Mouse (Mus musculus) heart, embryonic 10.5 days (tissue): ENCODE measurements around the gene Camk2n2. TPM values are rescaled to one million over a fixed set of nuclear protein-coding genes. Genes with fewer than 3 reads are reported as not detected.

Source experiments
- DNase-seq: peaks from one replicate; pipeline ENCODE4 v3.0.0-alpha.2; 2017; ENCODE audit warnings: low spot score
- H3K27ac ChIP-seq: fragments of 300-500 bp; sonication (generic); 2 replicates; pipeline ENCODE4 v1.5.1; 2016; ENCODE audit warnings: mild to moderate bottlenecking
- H3K27me3 ChIP-seq: fragments of 300-500 bp; sonication (generic); 2 replicates; pipeline ENCODE4 v1.6.1; 2016; ENCODE audit warnings: mild to moderate bottlenecking; ENCODE audit not compliant: poor library complexity, insufficient read depth, severe bottlenecking
- H3K36me3 ChIP-seq: fragments of 300-500 bp; sonication (generic); 2 replicates; pipeline ENCODE4 v1.6.1; 2016; ENCODE audit warnings: mild to moderate bottlenecking, moderate library complexity
- H3K4me1 ChIP-seq: fragments of 300-500 bp; sonication (generic); 2 replicates; pipeline ENCODE4 v1.6.1; 2016; ENCODE audit warnings: mild to moderate bottlenecking
- H3K4me3 ChIP-seq: fragments of 300-500 bp; sonication (generic); 2 replicates; pipeline ENCODE4 v1.5.1; 2016; ENCODE audit warnings: mild to moderate bottlenecking, moderate library complexity
- H3K9me3 ChIP-seq: fragments of 300-500 bp; sonication (generic); 2 replicates; pipeline ENCODE4 v1.6.1; 2016; ENCODE audit warnings: mild to moderate bottlenecking, moderate library complexity
- WGBS: fragments of 180-500 bp; shearing (Covaris S2); methylation state at CpG from one replicate; pipeline ENCODE4 v1.1.7; 2016; 5-methylcytosine and 5-hydroxymethylcytosine counted together
- microRNA counts: library from miRNA; unstranded; fragments of <30 nt; microRNA quantifications from one replicate; lab custom pipeline; 2017
- microRNA-seq: library from miRNA; unstranded; fragments of <30 nt; microRNA quantifications from one replicate; pipeline ENCODE4, GENCODE M21; 2017
- polyA plus RNA-seq: library from polyadenylated mRNA; unstranded; fragments of >200 nt; fragmentation: Nextera tagmentation; extraction: Ambion mirVana; gene quantifications from 2 replicates; pipeline ENCODE4 v1.2.1, GENCODE M21; 2016

Camk2n2 gene
- polyA plus RNA-seq, 1 experiment from 2014 or later = 0.83 TPM

DNA sequence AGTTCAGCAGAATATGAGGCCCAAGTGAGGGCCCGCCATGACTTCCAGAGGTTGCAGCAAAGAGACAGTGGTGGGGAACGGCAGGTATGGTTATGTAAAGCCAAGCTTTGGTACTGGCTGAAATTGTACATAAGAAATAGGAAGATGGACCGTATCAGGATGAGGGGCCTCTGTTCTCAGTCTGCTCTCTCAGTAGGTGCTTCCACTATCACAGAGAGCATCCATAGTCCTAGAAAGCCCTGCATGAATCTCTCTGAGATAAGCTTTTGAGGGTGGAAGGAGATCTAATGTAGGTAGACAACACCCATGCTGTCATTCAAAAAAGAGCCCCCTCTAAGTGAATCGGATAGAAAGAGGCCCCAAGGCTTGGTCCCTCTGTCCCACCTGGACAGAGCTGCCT is 25.4 kb downstream of the Camk2n2 start:
- no peak overlapping the region for H3K27ac ChIP-seq
- no peak for DNase-seq
- H3K9me3 ChIP-seq = no peaks in the 10 kb centered on the region
- WGBS = 80% methylated on average over 4 of the region's 4 CpGs
- no peaks in the 10 kb centered on the region for H3K36me3 ChIP-seq
- no peak overlapping the region for H3K4me3 ChIP-seq
- H3K27me3 ChIP-seq = peaks cover 47% of the 10 kb centered on the region
- H3K4me1 ChIP-seq = peaks cover 7% of the 10 kb centered on the region

DNA sequence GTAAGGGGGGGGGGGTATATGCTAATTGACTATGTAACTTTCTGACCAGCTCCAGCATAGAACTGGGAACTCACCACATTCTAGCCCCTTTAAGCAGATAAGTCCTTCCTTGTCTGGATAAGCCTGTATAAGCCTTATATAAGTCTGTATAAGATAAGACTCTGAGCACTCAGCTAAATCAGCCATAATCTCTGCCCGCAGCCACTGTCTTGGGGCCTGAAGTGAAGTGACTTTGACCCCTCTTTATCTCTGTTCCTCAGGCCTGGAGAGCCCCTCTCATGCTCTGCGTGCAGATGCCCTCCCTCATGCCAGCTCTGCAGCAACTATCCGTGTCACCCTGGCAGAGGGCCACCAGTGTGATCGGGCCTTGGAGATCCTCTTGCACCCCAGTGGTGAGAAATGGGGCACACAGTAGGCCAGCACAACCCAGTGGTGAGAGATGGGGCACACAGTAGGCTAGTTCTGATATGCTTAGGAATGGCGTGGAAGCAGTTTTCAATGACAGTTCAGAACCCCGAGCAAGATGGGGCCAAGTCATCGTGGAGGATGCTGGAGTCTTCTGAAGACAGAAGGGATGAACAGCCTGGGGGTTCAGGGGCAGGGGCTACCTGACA is 25.9 kb downstream of the Camk2n2 start:
- Histone ChIP-seq H3K27ac (no peak overlapping the region), H3K27me3 (peaks cover 53% of the 10 kb centered on the region), H3K4me1 (peaks cover 13% of the 10 kb centered on the region), H3K4me3 (no peak overlapping the region), H3K9me3 (no peaks in the 10 kb centered on the region), H3K36me3 (no peaks in the 10 kb centered on the region)
- WGBS = 70% methylated on average over 7 of the region's 7 CpGs
- no peak for DNase-seq

- Histone ChIP-seq H3K36me3 (no peaks in the 10 kb centered on the region), H3K27me3 (peaks cover 73% of the 10 kb centered on the region), H3K9me3 (no peaks in the 10 kb centered on the region), H3K4me1 (peaks cover 24% of the 10 kb centered on the region), H3K27ac (no peak overlapping the region), H3K4me3 (peak overlapping the region; percentile 69)
- 5% methylated on average over 48 of the region's 48 CpGs for WGBS
- DNase-seq = no peak
These were observed 29.9 kb downstream of the Camk2n2 start for GRCm38 (mm10) chr16:20591076-20591705.

- no peak for DNase-seq
- WGBS = 2% methylated on average over 17 of the region's 17 CpGs
These were observed 30.4 kb downstream of the Camk2n2 start for GRCm38 (mm10) chr16:20590680-20591038.

DNA sequence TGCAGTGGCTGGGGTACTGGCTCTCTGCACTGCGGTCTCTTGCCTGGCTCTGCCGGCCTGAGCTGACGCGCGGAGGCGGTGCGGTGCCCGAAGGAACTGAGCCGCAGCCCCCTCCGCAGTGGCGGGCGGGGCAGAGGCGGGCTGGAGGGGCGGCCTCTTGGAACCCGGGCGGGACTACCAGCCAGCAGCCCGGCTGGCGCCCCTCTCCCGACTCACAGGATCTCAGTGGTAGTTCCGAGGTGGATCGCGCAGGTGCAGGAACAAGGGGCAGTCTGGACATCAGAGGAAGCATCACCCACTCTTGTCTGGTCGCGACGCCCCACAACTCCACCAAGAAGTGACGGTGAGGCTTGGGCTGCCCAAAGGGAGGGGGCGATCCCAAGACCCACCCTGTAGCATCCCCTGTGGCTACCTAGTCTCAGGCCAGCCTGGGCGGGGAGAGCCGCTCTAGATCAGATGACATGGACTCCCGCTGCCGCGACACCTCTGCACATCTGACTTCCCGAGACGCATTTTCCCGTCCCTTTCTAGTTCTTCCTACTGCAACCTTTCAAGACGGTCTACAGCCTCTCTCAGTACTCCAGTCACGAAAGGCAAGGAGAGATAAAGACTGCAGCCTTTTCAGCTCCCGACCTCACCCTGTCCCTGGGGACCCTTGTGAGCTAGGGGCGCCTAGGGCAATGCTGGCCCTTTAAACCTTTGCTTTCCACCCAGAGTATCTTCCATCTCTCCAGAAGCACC is 31.0 kb downstream of the Camk2n2 start:
- Histone ChIP-seq H3K9me3 (no peaks in the 10 kb centered on the region), H3K27me3 (peaks cover 73% of the 10 kb centered on the region), H3K27ac (no peak overlapping the region; the same call in 1 of the 2 replicates), H3K36me3 (no peaks in the 10 kb centered on the region), H3K4me3 (peak overlapping the region; percentile 69), H3K4me1 (peaks cover 24% of the 10 kb centered on the region)
- WGBS = under 1% methylated on average over 39 of the region's 39 CpGs
- no peak for DNase-seq

More at GRCm38 (mm10) chr16:20590680-20591038, 30.4 kb downstream of the Camk2n2 start:
- no peaks in the 10 kb centered on the region for H3K9me3 ChIP-seq
- H3K27ac ChIP-seq = no peak overlapping the region
- peaks cover 24% of the 10 kb centered on the region for H3K4me1 ChIP-seq
- peaks cover 73% of the 10 kb centered on the region for H3K27me3 ChIP-seq
- no peaks in the 10 kb centered on the region for H3K36me3 ChIP-seq
- peak overlapping the region; percentile 69 for H3K4me3 ChIP-seq

DNA sequence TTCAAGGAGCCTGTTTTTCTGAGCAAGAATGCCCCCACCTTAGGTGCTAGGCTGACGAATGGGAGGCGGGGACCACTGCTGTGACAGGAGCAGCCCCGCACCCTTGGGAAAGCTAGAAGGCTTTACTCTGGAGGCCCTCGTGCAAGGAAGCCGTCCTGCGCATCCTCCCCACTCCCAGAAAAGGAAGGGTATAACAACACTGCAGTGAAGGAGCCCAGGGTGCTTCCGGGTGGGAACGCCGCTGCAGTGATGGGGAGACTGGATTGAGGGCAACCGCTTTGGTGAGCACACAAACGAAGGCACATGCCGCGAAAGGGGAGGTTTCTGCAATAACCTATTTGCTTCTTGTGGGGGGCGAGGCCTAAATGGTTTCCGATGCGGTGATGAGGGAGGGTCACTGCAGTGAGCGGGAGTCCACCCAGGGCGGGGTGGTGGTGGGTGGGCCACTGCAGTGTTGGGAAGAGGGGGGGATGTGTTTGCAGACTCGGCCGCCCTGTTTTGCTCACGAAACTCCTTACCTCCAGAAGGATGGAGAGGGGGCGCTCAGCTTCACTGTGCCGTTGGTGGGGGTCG is 31.6 kb downstream of the Camk2n2 start, which contains the start of gene Vwa5b2:
Gene Vwa5b2, plus strand, starts transcription at position 106 of the 573 bp plus-strand sequence.
- DNase-seq = no peak
- Histone ChIP-seq H3K4me3 (peak within 1 kb of the TSS; percentile 69), H3K9me3 (no peaks in the 10 kb centered on the region), H3K27ac (no peak within 1 kb of the TSS; the same call in 1 of the 2 replicates), H3K36me3 (no peaks in the 10 kb centered on the region), H3K27me3 (peaks cover 69% of the 10 kb centered on the region), H3K4me1 (peaks cover 24% of the 10 kb centered on the region)
- WGBS = under 1% methylated on average over 24 of the region's 24 CpGs

MicroRNAs within 50 kb of the gene (microRNA counts, 519-probe panel; counts per million panel counts)
- 5,705 counts per million, percentile 52 among the panel's probes with 10 or more counts for microRNA mmu-miR-1224 (lab: Ali Mortazavi, UCI)

Small RNAs within 50 kb of the gene (microRNA-seq; reads per million reads assigned to microRNA genes)
- not detected for gene Mir1224

Other genes starting within 250 kb of the Camk2n2 start
- 60.6 and 65.7 TPM in 2 replicates for gene Abcc5, start 194.9 kb downstream of the Camk2n2 start, polyA plus RNA-seq
- 107 and 125 TPM in 2 replicates for gene Eif2b5, start 122.5 kb downstream of the Camk2n2 start, polyA plus RNA-seq
- gene Dvl3, start 104.3 kb downstream of the Camk2n2 start, polyA plus RNA-seq = 24.0 and 28.6 TPM in 2 replicates
- 529 and 565 TPM in 2 replicates for gene Ap2m1, start 85.8 kb downstream of the Camk2n2 start, polyA plus RNA-seq
- gene Abcf3, start 72.7 kb downstream of the Camk2n2 start, polyA plus RNA-seq = 49.9 and 51.7 TPM in 2 replicates
- 0.21 and 0.57 TPM in 2 replicates for gene Vwa5b2, start 31.8 kb downstream of the Camk2n2 start, polyA plus RNA-seq
- gene Eef1akmt4, start 9.7 kb downstream of the Camk2n2 start, polyA plus RNA-seq = 29.9 and 39.5 TPM in 2 replicates
- gene Gm49333, start 9.7 kb downstream of the Camk2n2 start, polyA plus RNA-seq = not detected in 2 replicates
- gene Alg3, start 9.6 kb downstream of the Camk2n2 start, polyA plus RNA-seq = 44.3 and 50.7 TPM in 2 replicates
- 0.95 and 1.4 TPM in 2 replicates for gene Ece2, start 8.5 kb upstream of the Camk2n2 start, polyA plus RNA-seq
- gene Psmd2, start 30.4 kb upstream of the Camk2n2 start, polyA plus RNA-seq = 385 and 393 TPM in 2 replicates
- gene Eif4g1, start 47.0 kb upstream of the Camk2n2 start, polyA plus RNA-seq = 188 and 226 TPM in 2 replicates
- 2.5 TPM in 2 replicates for gene Fam131a, start 72.0 kb upstream of the Camk2n2 start, polyA plus RNA-seq
- 68.8 and 103 TPM in 2 replicates for gene Polr2h, start 96.4 kb upstream of the Camk2n2 start, polyA plus RNA-seq
- gene Clcn2, start 96.5 kb upstream of the Camk2n2 start, polyA plus RNA-seq = 4.7 and 10.3 TPM in 2 replicates
- 0.27 and 0.87 TPM in 2 replicates for gene Chrd, start 111.8 kb upstream of the Camk2n2 start, polyA plus RNA-seq
- 0.49 and 1.1 TPM in 2 replicates for gene Thpo, start 113.2 kb upstream of the Camk2n2 start, polyA plus RNA-seq